Comparison of ENCODE assay signal across 22 mouse cellular contexts in the genomic region with DNA sequence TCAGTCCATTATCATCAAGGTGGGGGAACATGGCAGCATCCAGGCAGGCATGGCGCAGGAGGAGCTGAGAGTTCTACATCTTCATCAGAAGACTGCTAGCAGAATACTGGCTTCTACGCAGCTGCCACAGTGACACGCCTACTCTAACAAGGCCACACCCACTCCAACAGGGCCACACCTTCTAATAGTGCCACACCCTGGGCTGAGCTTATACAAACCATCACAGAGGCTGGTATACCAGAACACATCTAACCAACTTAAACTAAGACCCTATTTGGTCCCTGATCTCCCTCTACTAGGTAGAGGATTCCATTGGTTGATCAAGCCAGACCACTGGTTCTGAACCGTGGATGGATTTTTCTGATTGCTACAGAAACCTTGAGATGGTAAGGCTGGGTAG. TPM values are rescaled to one million over a fixed set of nuclear protein-coding genes. Genes with fewer than 3 reads are reported as not detected.
A peak's percentile ranks its signal among the peaks of the same experiment; 100 is the strongest.
DNase-seq lines count a peak whose midpoint lies in the region; ATAC-seq and TF ChIP-seq lines count a peak whose summit lies in the region.
"Had no signal": no experiment of that assay in that cellular context is flagged by ENCODE, and none has a peak within 500 bp of the region (broad histone marks: within the 10 kb centered on the region; RNA-seq: fewer than 3 reads in every experiment).

No protein-coding gene starts in this region.

- ATAC-seq in stomach, postnatal 0 days (ENCODE audit: low FRiP score, low TSS enrichment) = 0 out of 2 replicates have a peak, but pooled peaks have one; percentile 38
- no peak for ATAC-seq in hindbrain, postnatal 0 days
- ATAC-seq: forebrain, embryonic 13.5 days; forebrain, postnatal 0 days had no signal

- no peak overlapping the region for H3K27ac ChIP-seq in stomach, postnatal 0 days (replicated peaks)
- H3K27ac ChIP-seq in hindbrain, postnatal 0 days = no peak overlapping the region
- H3K27ac ChIP-seq: embryonic facial prominence, embryonic 10.5 days; forebrain, embryonic 13.5 days; hindbrain, embryonic 13.5 days had no signal

- H3K27me3 ChIP-seq in stomach, postnatal 0 days (ENCODE audit: control insufficient read depth, insufficient read depth, low read length) = no peaks in the 10 kb centered on the region
- H3K27me3 ChIP-seq in hindbrain, postnatal 0 days (ENCODE audit: insufficient read depth, low read length) = no peaks in the 10 kb centered on the region
- H3K27me3 ChIP-seq: forebrain, embryonic 13.5 days; hindbrain, embryonic 13.5 days had no signal

- no peak for TF ChIP-seq EP300 in stomach, postnatal 0 days (optimal IDR thresholded peaks at IDR 0.05)

- WGBS in stomach, postnatal 0 days = 78% methylated on average over 4 of the region's 4 CpGs
- 86% methylated on average over 4 of the region's 4 CpGs for WGBS in hindbrain, postnatal 0 days

- no peak overlapping the region for H3K4me2 ChIP-seq in stomach, postnatal 0 days (replicated peaks; ENCODE audit: low read depth)
- H3K4me2 ChIP-seq in hindbrain, postnatal 0 days (ENCODE audit: low read depth, low read length) = no peak overlapping the region
- H3K4me2 ChIP-seq: forebrain, embryonic 13.5 days; hindbrain, embryonic 13.5 days had no signal

- no peaks in the 10 kb centered on the region for H3K4me1 ChIP-seq in stomach, postnatal 0 days (replicated peaks; ENCODE audit: control insufficient read depth, insufficient read depth)
- no peaks in the 10 kb centered on the region; the same call in 1 of the 2 replicates for H3K4me1 ChIP-seq in hindbrain, postnatal 0 days (ENCODE audit: insufficient read depth, low read length)
- H3K4me1 ChIP-seq: forebrain, embryonic 13.5 days; hindbrain, embryonic 13.5 days had no signal

- no peak overlapping the region for H3K9ac ChIP-seq in stomach, postnatal 0 days (ENCODE audit: low read length)
- H3K9ac ChIP-seq in hindbrain, postnatal 0 days (replicated peaks; ENCODE audit: low read length) = no peak overlapping the region
- H3K9ac ChIP-seq: forebrain, embryonic 13.5 days; forebrain, postnatal 0 days; hindbrain, embryonic 13.5 days had no signal

- no peak overlapping the region for H3K4me3 ChIP-seq in stomach, postnatal 0 days (ENCODE audit: low read depth, low read length)
- H3K4me3 ChIP-seq in hindbrain, postnatal 0 days (ENCODE audit: low read length) = no peak overlapping the region
- H3K4me3 ChIP-seq: embryonic facial prominence, embryonic 10.5 days; forebrain, embryonic 13.5 days; hindbrain, embryonic 13.5 days had no signal

- H3K9me3 ChIP-seq in stomach, postnatal 0 days (ENCODE audit: control insufficient read depth, low read length) = no peaks in the 10 kb centered on the region
- H3K9me3 ChIP-seq in hindbrain, postnatal 0 days (ENCODE audit: low read length) = no peaks in the 10 kb centered on the region
- H3K9me3 ChIP-seq: embryonic facial prominence, embryonic 10.5 days; forebrain, embryonic 13.5 days; hindbrain, embryonic 13.5 days had no signal

- intact Hi-C loops in heart, postnatal 36 days (cut with DNase I) = no loop called here

- peak; percentile 68 for DNase-seq in heart, adult 11 months
- DNase-seq in heart, postnatal 36 days = no peak
- peak; percentile 4 for DNase-seq in A20 (ENCODE audit: low read depth, low spot score)
- DNase-seq in c-Kit-positive CD71-positive TER-119-positive erythroid progenitor cells, embryonic 14.5 days (ENCODE audit: low spot score) = peak; percentile 11
- DNase-seq in stomach, postnatal 0 days (ENCODE audit: low spot score) = peak; percentile 27
- DNase-seq in hindbrain, postnatal 0 days (ENCODE audit: low spot score) = no peak
- no peak for DNase-seq in T-cell, adult 2 months (ENCODE audit: low spot score)
- DNase-seq: adrenal gland, adult 8-10 months; cerebellum, adult 2 months; cerebellum, postnatal 10 days; forebrain, postnatal 0 days; gastrocnemius, postnatal 14 days; heart, postnatal 10 days; kidney, adult 11 months had no signal

- H3K36me3 ChIP-seq in stomach, postnatal 0 days (ENCODE audit: control insufficient read depth, insufficient read depth, low read length) = no peaks in the 10 kb centered on the region
- H3K36me3 ChIP-seq in hindbrain, postnatal 0 days (ENCODE audit: insufficient read depth, low read length) = no peaks in the 10 kb centered on the region
- H3K36me3 ChIP-seq: embryonic facial prominence, embryonic 10.5 days; hindbrain, embryonic 13.5 days had no signal

- TF ChIP-seq CTCF in stomach, postnatal 0 days (IDR thresholded peaks at IDR 0.05; ENCODE audit: low read depth) = no peak
- no peak for TF ChIP-seq CTCF in hindbrain, postnatal 0 days (IDR thresholded peaks at IDR 0.05; ENCODE audit: low read depth)

RNA-seq across cellular contexts. Expression of gene Mep1a, which starts 30.1 kb away (rescaled TPM):
- not detected for total RNA-seq in heart, postnatal 36 days (2021)
- 0.04 and 0.34 TPM in 2 replicates for polyA plus RNA-seq in stomach, postnatal 0 days (2015; fragmentation: Nextera tagmentation; extraction: Ambion mirVana)
- total RNA-seq in hindbrain, postnatal 0 days (2014; rRNA removed) = 0.43 TPM in 1 of 2 replicates, not detected in the other
- 0.13 and 0.15 TPM in 2 replicates for polyA plus RNA-seq in hindbrain, postnatal 0 days (2015; fragmentation: Nextera tagmentation; extraction: Ambion mirVana)
- total RNA-seq: adrenal gland, adult 8-10 months; forebrain, postnatal 0 days; gastrocnemius, postnatal 14 days; granulocyte monocyte progenitor cell, adult 5-6 weeks; heart, postnatal 10 days; hematopoietic stem cell, adult 5-6 weeks; MEL had no signal
- polyA plus RNA-seq: C2C12; cerebellum, adult 2 months; embryonic facial prominence, embryonic 10.5 days; heart, embryonic 14.5 days; hindbrain, embryonic 13.5 days had no signal

Comparison
In these comparisons a context has a peak if more than half of its experiments do, and no peak if none do; other contexts are left out.
1. DNase-seq: peak in heart, adult 11 months (single experiment), A20 (single experiment), c-Kit-positive CD71-positive TER-119-positive erythroid progenitor cells, embryonic 14.5 days (single experiment) and stomach, postnatal 0 days (single experiment); none in heart, postnatal 36 days (0 of 2), hindbrain, postnatal 0 days (single experiment) and T-cell, adult 2 months (single experiment).